Mouse (Mus musculus) ES-Bruce4 (cell line): ENCODE data around the gene Wdr25.

ENCODE experiments used
- CTCF ChIP-seq: IDR thresholded peaks from one replicate; pipeline ENCODE4 v1.8.1; 2011; ENCODE audit warnings: low read depth, low read length
- POLR2A ChIP-seq: IDR thresholded peaks from one replicate; pipeline ENCODE4 v1.8.1; 2011; ENCODE audit warnings: low read length; ENCODE audit not compliant: insufficient read depth

GRCm38 (mm10) chr12:108939317-108939716, 45.9 kb downstream of the Wdr25 start:
- TF ChIP-seq CTCF = no peak
- no peak for TF ChIP-seq POLR2A
